Comparison of ENCODE assay signal across 8 mouse cellular contexts in genomic region chr7:45522957-45523676, GRCm38 (mm10). TPM values are rescaled to one million over a fixed set of nuclear protein-coding genes. Genes with fewer than 3 reads are reported as not detected.
DNase-seq lines count a peak whose midpoint lies in the region; ATAC-seq and TF ChIP-seq lines count a peak whose summit lies in the region.

No protein-coding gene starts in this region.

- 79% methylated on average over 18 of the region's 18 CpGs for WGBS in forebrain, embryonic 10.5 days
- 80% methylated on average over 18 of the region's 18 CpGs for WGBS in forebrain, embryonic 15.5 days
- 49% methylated on average over 18 of the region's 18 CpGs for WGBS in kidney, postnatal 0 days

- DNase-seq in forebrain, embryonic 10.5 days (ENCODE audit: extremely low spot score, low spot score): no peak
- DNase-seq in spleen, adult 12 weeks (ENCODE audit: low spot score): peak; percentile 41
- no peak for DNase-seq in spleen, adult 18-20 months
- DNase-seq in kidney, postnatal 0 days (ENCODE audit: low spot score): no peak
- no peak for DNase-seq in layer of hippocampus, adult 9-10 months (ENCODE audit: low spot score)
- DNase-seq in gastrocnemius, postnatal 4 days (ENCODE audit: low spot score in 2 of 2): no peak

- no peak overlapping the region for H3K4me2 ChIP-seq in forebrain, embryonic 15.5 days (replicated peaks)
- H3K4me2 ChIP-seq in kidney, postnatal 0 days (ENCODE audit: low read length): peak overlapping the region; percentile 45

- peaks cover 47% of the 10 kb centered on the region for H3K4me1 ChIP-seq in forebrain, embryonic 10.5 days
- H3K4me1 ChIP-seq in forebrain, embryonic 15.5 days: peaks cover 29% of the 10 kb centered on the region
- peaks cover 27% of the 10 kb centered on the region for H3K4me1 ChIP-seq in kidney, postnatal 0 days (replicated peaks; ENCODE audit: insufficient read depth, low read length)

- no peaks in the 10 kb centered on the region for H3K27me3 ChIP-seq in forebrain, embryonic 10.5 days (ENCODE audit: poor library complexity, severe bottlenecking)
- H3K27me3 ChIP-seq in forebrain, embryonic 15.5 days: no peaks in the 10 kb centered on the region
- H3K27me3 ChIP-seq in kidney, postnatal 0 days (ENCODE audit: insufficient read depth, low read length): no peaks in the 10 kb centered on the region

- no peak overlapping the region for H3K27ac ChIP-seq in forebrain, embryonic 10.5 days
- H3K27ac ChIP-seq in forebrain, embryonic 15.5 days (replicated peaks): no peak overlapping the region
- H3K27ac ChIP-seq in kidney, postnatal 0 days: peak overlapping the region; percentile 54; the same call in 1 of the 2 replicates

- peaks cover 20% of the 10 kb centered on the region for H3K36me3 ChIP-seq in forebrain, embryonic 10.5 days (replicated peaks)
- H3K36me3 ChIP-seq in forebrain, embryonic 15.5 days: no peaks in the 10 kb centered on the region
- 0 out of 2 replicates have a peak, but pooled peaks cover 8% of the 10 kb centered on the region for H3K36me3 ChIP-seq in kidney, postnatal 0 days (ENCODE audit: insufficient read depth, low read length)

- ATAC-seq in forebrain, embryonic 15.5 days (replicated peaks): no peak
- ATAC-seq in kidney, postnatal 0 days (replicated peaks; ENCODE audit: low FRiP score, low read depth): no peak
- ATAC-seq in inflammation-experienced regulatory T-cells, adult 6 months: no peak

- TF ChIP-seq CTCF in kidney, postnatal 0 days (IDR thresholded peaks at IDR 0.05; ENCODE audit: low read depth): no peak

- H3K4me3 ChIP-seq in forebrain, embryonic 10.5 days: peak overlapping the region; percentile 30
- H3K4me3 ChIP-seq in forebrain, embryonic 15.5 days: no peak overlapping the region
- peak overlapping the region; percentile 13; the same call in 1 of the 2 replicates for H3K4me3 ChIP-seq in kidney, postnatal 0 days (replicated peaks; ENCODE audit: low read depth, low read length)

- H3K9me3 ChIP-seq in forebrain, embryonic 10.5 days: no peaks in the 10 kb centered on the region
- H3K9me3 ChIP-seq in forebrain, embryonic 15.5 days: no peaks in the 10 kb centered on the region
- H3K9me3 ChIP-seq in kidney, postnatal 0 days (replicated peaks; ENCODE audit: low read length): no peaks in the 10 kb centered on the region

- no peak overlapping the region for H3K9ac ChIP-seq in forebrain, embryonic 15.5 days (replicated peaks)
- H3K9ac ChIP-seq in kidney, postnatal 0 days (ENCODE audit: low read depth, low read length): peak overlapping the region; percentile 38; the same call in 1 of the 2 replicates

RNA-seq across cellular contexts. Expression of gene Ppp1r15a, which starts 3.0 kb away (rescaled TPM):
- polyA plus RNA-seq in forebrain, embryonic 10.5 days (2016; fragmentation: Nextera tagmentation; extraction: Ambion mirVana): 16.4 and 17.7 TPM in 2 replicates
- polyA plus RNA-seq in forebrain, embryonic 15.5 days (2015; fragmentation: Nextera tagmentation; extraction: Ambion mirVana): 15.4 and 15.6 TPM in 2 replicates
- 21.4 and 21.9 TPM in 2 replicates for polyA plus RNA-seq in kidney, postnatal 0 days (2015; fragmentation: Nextera tagmentation; extraction: Ambion mirVana)
- 10 to 100 TPM; 30.4 to 76.6 (median 56.4) TPM for polyA plus RNA-seq in inflammation-experienced regulatory T-cells, adult 6 months (2017; shearing (Covaris generic))
- total RNA-seq in gastrocnemius, postnatal 4 days (2021): 10 to 100 TPM; 22.7 to 23.5 TPM

RNA-seq across cellular contexts. Expression of gene Plekha4, which starts 3.0 kb away (rescaled TPM):
- 1.1 and 1.2 TPM in 2 replicates for polyA plus RNA-seq in forebrain, embryonic 10.5 days (2016; fragmentation: Nextera tagmentation; extraction: Ambion mirVana)
- 0.72 and 0.92 TPM in 2 replicates for polyA plus RNA-seq in forebrain, embryonic 15.5 days (2015; fragmentation: Nextera tagmentation; extraction: Ambion mirVana)
- 5.1 and 5.8 TPM in 2 replicates for polyA plus RNA-seq in kidney, postnatal 0 days (2015; fragmentation: Nextera tagmentation; extraction: Ambion mirVana)
- under 1 TPM; 0.36 to 0.78 (median 0.53) TPM for polyA plus RNA-seq in inflammation-experienced regulatory T-cells, adult 6 months (2017; shearing (Covaris generic))
- 10 to 100 TPM; 17.1 to 20.3 TPM for total RNA-seq in gastrocnemius, postnatal 4 days (2021)

RNA-seq across cellular contexts. Expression of gene Nucb1, which starts 12.9 kb away (rescaled TPM):
- polyA plus RNA-seq in forebrain, embryonic 10.5 days (2016; fragmentation: Nextera tagmentation; extraction: Ambion mirVana): 99.3 and 106 TPM in 2 replicates
- 95.0 and 95.7 TPM in 2 replicates for polyA plus RNA-seq in forebrain, embryonic 15.5 days (2015; fragmentation: Nextera tagmentation; extraction: Ambion mirVana)
- polyA plus RNA-seq in kidney, postnatal 0 days (2015; fragmentation: Nextera tagmentation; extraction: Ambion mirVana): 246 and 265 TPM in 2 replicates
- 100 to 1,000 TPM; 119 to 153 (median 121) TPM for polyA plus RNA-seq in inflammation-experienced regulatory T-cells, adult 6 months (2017; shearing (Covaris generic))
- total RNA-seq in gastrocnemius, postnatal 4 days (2021): 100 to 1,000 TPM; 182 to 199 TPM

RNA-seq across cellular contexts. Expression of gene Hsd17b14, which starts 31.6 kb away (rescaled TPM):
- 0.39 and 0.63 TPM in 2 replicates for polyA plus RNA-seq in forebrain, embryonic 10.5 days (2016; fragmentation: Nextera tagmentation; extraction: Ambion mirVana)
- not detected in 2 replicates for polyA plus RNA-seq in forebrain, embryonic 15.5 days (2015; fragmentation: Nextera tagmentation; extraction: Ambion mirVana)
- polyA plus RNA-seq in kidney, postnatal 0 days (2015; fragmentation: Nextera tagmentation; extraction: Ambion mirVana): 20.5 and 21.0 TPM in 2 replicates
- polyA plus RNA-seq in inflammation-experienced regulatory T-cells, adult 6 months (2017; shearing (Covaris generic)): under 1 TPM; 0.82 to 0.95 (median 0.91) TPM
- total RNA-seq in gastrocnemius, postnatal 4 days (2021): under 1 TPM; 0.61 to 0.80 TPM

RNA-seq across cellular contexts. Expression of gene Dhdh, which starts 34.5 kb away (rescaled TPM):
- polyA plus RNA-seq in forebrain, embryonic 10.5 days (2016; fragmentation: Nextera tagmentation; extraction: Ambion mirVana): 6.4 and 7.2 TPM in 2 replicates
- 2.3 and 2.6 TPM in 2 replicates for polyA plus RNA-seq in forebrain, embryonic 15.5 days (2015; fragmentation: Nextera tagmentation; extraction: Ambion mirVana)
- 1.8 TPM in 2 replicates for polyA plus RNA-seq in kidney, postnatal 0 days (2015; fragmentation: Nextera tagmentation; extraction: Ambion mirVana)
- polyA plus RNA-seq in inflammation-experienced regulatory T-cells, adult 6 months (2017; shearing (Covaris generic)): 1 to 10 TPM; 1.0 to 1.1 (median 1.1) TPM
- total RNA-seq in gastrocnemius, postnatal 4 days (2021): 1 to 10 TPM; 8.3 TPM
